Mouse (Mus musculus): ENCODE data around the gene Gcn1l1. TPM values are rescaled to one million over a fixed set of nuclear protein-coding genes. Genes with fewer than 3 reads are reported as not detected.

Gene Gcn1l1
- total and polyA plus RNA-seq, 3 experiments = 18.2 to 81.9 (median 62.9) TPM

GRCm38 (mm10) chr5:115563771-115564585 lies 1.1 kb upstream of the Gcn1l1 start (continued):
- TF ChIP-seq HCFC1 (IDR thresholded peaks at IDR 0.05; ENCODE audit: low read depth, low read length) (no peak; the same call in 1 of the 2 replicates), ZNF384 (IDR thresholded peaks at IDR 0.05; ENCODE audit: low read depth, low read length) (no peak), MXI1 (IDR thresholded peaks at IDR 0.05; ENCODE audit: low read depth, low read length) (peak; percentile 19; the same call in 1 of the 2 replicates), ZMIZ1 (IDR thresholded peaks at IDR 0.05; ENCODE audit: low read depth, low read length) (peak; percentile 81), UBTF (IDR thresholded peaks at IDR 0.05; ENCODE audit: low read depth, low read length) (no peak), BHLHE40 (IDR thresholded peaks at IDR 0.05; ENCODE audit: low read depth, low read length) (no peak)

- Histone ChIP-seq H3K4me2 (ENCODE audit: insufficient read depth, low read depth, poor library complexity, severe bottlenecking) (peak overlapping the region; percentile 46; the same call in 1 of the 2 replicates), H3K9me3 (replicated peaks; ENCODE audit: low read length) (no peaks in the 10 kb centered on the region), H3K79me2 (replicated peaks; ENCODE audit: control insufficient read depth, extremely low read depth, insufficient read depth, poor library complexity, severe bottlenecking) (peaks cover 73% of the 10 kb centered on the region), H3K4me3 (replicated peaks in 1 of 3; ENCODE audit: low read depth in 2 of 3, low read length in 2 of 3, poor library complexity in 1 of 3) (peak overlapping the region; percentile 72 to 91 (median 90)), H3K9ac (ENCODE audit: insufficient read depth, low read depth) (peak overlapping the region; percentile 58), H3K4me1 (ENCODE audit: control insufficient read depth in 1 of 2, insufficient read depth in 2 of 2) (peaks cover 7 to 35% of the 10 kb centered on the region in 2 experiments; a peak in 3 of 4 replicates), H3K36me3 (replicated peaks in 1 of 2; ENCODE audit: control insufficient read depth in 1 of 2, insufficient read depth in 1 of 2, low read length in 1 of 2) (peaks cover 31 to 67% of the 10 kb centered on the region in 2 experiments), H3K27me3 (replicated peaks) (no peaks in the 10 kb centered on the region), H3K27ac (ENCODE audit: insufficient read depth, low read depth) (no peak overlapping the region)
- peak; percentile 34 for DNase-seq (ENCODE audit: extremely low read depth)
- no peak for TF ChIP-seq EP300 (IDR thresholded peaks at IDR 0.05; ENCODE audit: low read length)
- no peak for TF ChIP-seq TCF12 (IDR thresholded peaks at IDR 0.05; ENCODE audit: low read depth, low read length)
- TF ChIP-seq UBTF (IDR thresholded peaks at IDR 0.05; ENCODE audit: low read depth, low read length) = 0 out of 2 replicates have a peak, but pooled peaks have one; percentile 3
- no peak for TF ChIP-seq ZMIZ1 (IDR thresholded peaks at IDR 0.05; ENCODE audit: low read depth, low read length)
- TF ChIP-seq USF1 (IDR thresholded peaks at IDR 0.05; ENCODE audit: low read depth, low read length) = no peak
- dilution Hi-C loops (cut with MboI; ENCODE audit: extremely low pct_ligation_motif_present, extremely low pct_unique_long_range_greater_than_20kb, low sequenced_read_pairs) (no loop called here), in situ Hi-C loops (cut with MboI; ENCODE audit: low pct_ligation_motif_present, low pct_unique_long_range_greater_than_20kb, low sequenced_read_pairs) (no loop called here)
Measured at GRCm38 (mm10) chr5:115565403-115565802, 349 bp downstream of the Gcn1l1 start.

- no peak overlapping the region for H3K9ac ChIP-seq (ENCODE audit: insufficient read depth, low read depth)
- no peaks in the 10 kb centered on the region for H3K27me3 ChIP-seq (replicated peaks)
- peaks cover 33 to 67% of the 10 kb centered on the region in 2 experiments for H3K36me3 ChIP-seq (replicated peaks in 1 of 2; ENCODE audit: control insufficient read depth in 1 of 2, insufficient read depth in 1 of 2, low read length in 1 of 2)
- H3K4me1 ChIP-seq (ENCODE audit: control insufficient read depth in 1 of 2, insufficient read depth in 2 of 2) = peaks cover 3 to 26% of the 10 kb centered on the region in 2 experiments; a peak in 3 of 4 replicates
- H3K9me3 ChIP-seq (replicated peaks; ENCODE audit: low read length) = no peaks in the 10 kb centered on the region
- dilution Hi-C loops (cut with MboI; ENCODE audit: extremely low pct_ligation_motif_present, extremely low pct_unique_long_range_greater_than_20kb, low sequenced_read_pairs) = no loop called here
- H3K4me3 ChIP-seq (replicated peaks in 1 of 3; ENCODE audit: low read depth in 2 of 3, low read length in 2 of 3, poor library complexity in 1 of 3) = no peak overlapping the region
- in situ Hi-C loops (cut with MboI; ENCODE audit: low pct_ligation_motif_present, low pct_unique_long_range_greater_than_20kb, low sequenced_read_pairs) = no loop called here
- DNase-seq (ENCODE audit: extremely low read depth) = no peak
- TF ChIP-seq SMC3 (IDR thresholded peaks at IDR 0.05; ENCODE audit: low read depth, low read length) (no peak), PAX5 (IDR thresholded peaks at IDR 0.05; ENCODE audit: low read length) (no peak), ZC3H11A (IDR thresholded peaks at IDR 0.05; ENCODE audit: low read depth, low read length) (no peak), BHLHE40 (IDR thresholded peaks at IDR 0.05; ENCODE audit: low read depth, low read length) (no peak), MYC (IDR thresholded peaks at IDR 0.05; ENCODE audit: low read depth, low read length) (no peak), MAFK (IDR thresholded peaks at IDR 0.05; ENCODE audit: insufficient replicate concordance, low read length) (no peak), TBP (conservative IDR thresholded peaks at IDR 0.05; ENCODE audit: low read depth, low read length) (no peak), NELFE (IDR thresholded peaks at IDR 0.05; ENCODE audit: low read depth, low read length) (no peak), EP300 (IDR thresholded peaks at IDR 0.05; ENCODE audit: low read length) (no peak), HCFC1 (IDR thresholded peaks at IDR 0.05; ENCODE audit: low read depth, low read length) (no peak), UBTF (IDR thresholded peaks at IDR 0.05; ENCODE audit: low read depth, low read length) (no peak)
- H3K4me2 ChIP-seq (ENCODE audit: insufficient read depth, low read depth, poor library complexity, severe bottlenecking) = no peak overlapping the region
- H3K79me2 ChIP-seq (replicated peaks; ENCODE audit: control insufficient read depth, extremely low read depth, insufficient read depth, poor library complexity, severe bottlenecking) = peaks cover 67% of the 10 kb centered on the region
- H3K27ac ChIP-seq (ENCODE audit: insufficient read depth, low read depth) = no peak overlapping the region
Measured at GRCm38 (mm10) chr5:115568681-115569080, 3.6 kb downstream of the Gcn1l1 start.
